Mouse (Mus musculus): ENCODE measurements around the gene Olfr898. TPM values are rescaled to one million over a fixed set of nuclear protein-coding genes. Genes with fewer than 3 reads are reported as not detected.

The Olfr898 gene
- not detected in 2 replicates for polyA plus RNA-seq (2014; fragmentation: Nextera tagmentation; extraction: Ambion mirVana)

GRCm38 (mm10) chr9:38348111-38348510 lies at the start of gene Olfr898:
Gene Olfr898, plus strand, starts transcription at chr9:38348411.
- no peak within 1 kb of the TSS for H3K4me2 ChIP-seq (ENCODE audit: low read length)
- no peak within 1 kb of the TSS for H3K4me3 ChIP-seq (ENCODE audit: low read depth, low read length)
- DNase-seq (ENCODE audit: low spot score) (no peak), ATAC-seq (replicated peaks; ENCODE audit: low FRiP score, low TSS enrichment, low read depth) (no peak)
- H3K9me3 ChIP-seq (ENCODE audit: control insufficient read depth, low read length), result no peaks in the 10 kb centered on the region
- no peaks in the 10 kb centered on the region for H3K4me1 ChIP-seq (replicated peaks; ENCODE audit: control insufficient read depth, insufficient read depth, low read length)
- 92% methylated on average over 4 of the region's 4 CpGs for WGBS
- no peak within 1 kb of the TSS for H3K27ac ChIP-seq (ENCODE audit: low read depth)
- H3K27me3 ChIP-seq (replicated peaks; ENCODE audit: control insufficient read depth, insufficient read depth, low read length), result no peaks in the 10 kb centered on the region
- no peak within 1 kb of the TSS for H3K9ac ChIP-seq (ENCODE audit: low read length)
- H3K36me3 ChIP-seq (ENCODE audit: control insufficient read depth, insufficient read depth, low read length), result no peaks in the 10 kb centered on the region

DNA sequence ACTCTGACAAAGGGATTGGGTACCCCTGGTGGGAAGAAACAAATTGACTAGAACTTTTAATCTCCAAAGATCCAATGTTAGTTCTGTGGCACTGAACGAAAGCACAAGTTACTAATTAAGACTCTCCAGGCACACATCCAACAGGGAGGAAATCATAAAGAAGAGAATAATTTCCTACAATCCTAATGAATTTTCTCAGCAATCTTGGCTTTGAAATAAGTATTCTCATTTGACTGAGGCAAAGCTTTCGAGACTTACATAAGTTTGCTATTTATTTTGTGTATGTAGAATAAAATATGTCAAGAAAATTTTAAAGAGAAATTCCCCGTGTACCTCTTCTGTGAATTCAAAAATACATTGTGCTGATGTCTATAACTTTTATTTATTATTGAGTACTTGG lies 19.5 kb upstream of the Olfr898 start, which contains the start of gene Olfr25:
Olfr25 (plus strand) TSS at position 301 of the 400 bp plus-strand sequence.
- no peaks in the 10 kb centered on the region for H3K9me3 ChIP-seq (ENCODE audit: control insufficient read depth, low read length)
- WGBS, result 79% methylated on average over 3 of the region's 3 CpGs
- H3K4me3 ChIP-seq (ENCODE audit: low read depth, low read length), result no peak within 1 kb of the TSS
- H3K4me1 ChIP-seq (replicated peaks; ENCODE audit: control insufficient read depth, insufficient read depth, low read length), result no peaks in the 10 kb centered on the region
- no peak within 1 kb of the TSS for H3K9ac ChIP-seq (ENCODE audit: low read length)
- ATAC-seq (replicated peaks; ENCODE audit: low FRiP score, low TSS enrichment, low read depth), result no peak
- no peaks in the 10 kb centered on the region for H3K36me3 ChIP-seq (ENCODE audit: control insufficient read depth, insufficient read depth, low read length)
- no peak within 1 kb of the TSS for H3K4me2 ChIP-seq (ENCODE audit: low read length)
- DNase-seq (ENCODE audit: low spot score), result no peak
- no peak within 1 kb of the TSS for H3K27ac ChIP-seq (ENCODE audit: low read depth)
- no peaks in the 10 kb centered on the region for H3K27me3 ChIP-seq (replicated peaks; ENCODE audit: control insufficient read depth, insufficient read depth, low read length)

DNA sequence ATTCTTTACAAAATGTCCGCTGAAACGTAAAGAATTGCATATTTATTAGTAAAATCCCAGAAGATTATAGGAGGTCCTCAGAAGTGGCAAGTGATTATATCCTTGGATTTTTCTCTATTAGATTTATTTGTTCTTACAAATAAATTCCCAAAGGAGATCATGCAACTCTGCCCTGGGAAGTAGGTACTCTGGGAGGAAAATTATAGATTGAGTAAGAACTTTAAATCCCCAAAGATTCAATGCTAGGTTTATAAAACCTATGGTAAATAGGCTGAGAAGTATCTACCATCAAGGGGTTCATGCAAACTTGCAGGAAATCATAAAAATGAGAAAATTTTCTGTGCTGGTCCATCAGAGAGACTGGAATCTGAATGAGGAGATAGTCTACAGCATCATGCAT lies 18.4 kb downstream of the Olfr898 start, which contains the start of gene Olfr250:
Olfr250 (plus strand) TSS at position 301 of the 400 bp plus-strand sequence.
- Histone ChIP-seq H3K9ac (ENCODE audit: low read length) (no peak within 1 kb of the TSS), H3K27me3 (replicated peaks; ENCODE audit: control insufficient read depth, insufficient read depth, low read length) (no peaks in the 10 kb centered on the region), H3K4me2 (ENCODE audit: low read length) (no peak within 1 kb of the TSS), H3K36me3 (ENCODE audit: control insufficient read depth, insufficient read depth, low read length) (no peaks in the 10 kb centered on the region), H3K27ac (ENCODE audit: low read depth) (no peak within 1 kb of the TSS), H3K4me1 (replicated peaks; ENCODE audit: control insufficient read depth, insufficient read depth, low read length) (no peaks in the 10 kb centered on the region), H3K9me3 (ENCODE audit: control insufficient read depth, low read length) (no peaks in the 10 kb centered on the region), H3K4me3 (ENCODE audit: low read depth, low read length) (no peak within 1 kb of the TSS)
- ATAC-seq (replicated peaks; ENCODE audit: low FRiP score, low TSS enrichment, low read depth) (no peak), DNase-seq (ENCODE audit: low spot score) (no peak)
- 97% methylated on average over 2 of the region's 2 CpGs for WGBS

GRCm38 (mm10) chr9:38376786-38377185 lies 28.6 kb downstream of the Olfr898 start, which contains the start of gene Olfr251:
Gene Olfr251, plus strand, starts transcription at chr9:38377086.
- no peaks in the 10 kb centered on the region for H3K36me3 ChIP-seq (ENCODE audit: control insufficient read depth, insufficient read depth, low read length)
- H3K9ac ChIP-seq (ENCODE audit: low read length), result no peak within 1 kb of the TSS
- WGBS, result 57% methylated on average over 2 of the region's 2 CpGs

GRCm38 (mm10) chr9:38401398-38401797 lies 53.2 kb downstream of the Olfr898 start, which contains the start of gene Olfr147:
Gene Olfr147, plus strand, starts transcription at chr9:38401698.
- Histone ChIP-seq H3K9me3 (ENCODE audit: control insufficient read depth, low read length) (no peaks in the 10 kb centered on the region), H3K27me3 (replicated peaks; ENCODE audit: control insufficient read depth, insufficient read depth, low read length) (no peaks in the 10 kb centered on the region), H3K27ac (ENCODE audit: low read depth) (no peak within 1 kb of the TSS), H3K4me1 (replicated peaks; ENCODE audit: control insufficient read depth, insufficient read depth, low read length) (no peaks in the 10 kb centered on the region), H3K4me3 (ENCODE audit: low read depth, low read length) (no peak within 1 kb of the TSS), H3K36me3 (ENCODE audit: control insufficient read depth, insufficient read depth, low read length) (no peaks in the 10 kb centered on the region), H3K4me2 (ENCODE audit: low read length) (no peak within 1 kb of the TSS), H3K9ac (ENCODE audit: low read length) (no peak within 1 kb of the TSS)
- ATAC-seq (replicated peaks; ENCODE audit: low FRiP score, low TSS enrichment, low read depth) (no peak), DNase-seq (ENCODE audit: low spot score) (no peak)
- WGBS, result 93% methylated on average over 1 of the region's 1 CpGs

More at GRCm38 (mm10) chr9:38376786-38377185, 28.6 kb downstream of the Olfr898 start, which contains the start of gene Olfr251:
- no peak within 1 kb of the TSS for H3K4me2 ChIP-seq (ENCODE audit: low read length)
- H3K4me1 ChIP-seq (replicated peaks; ENCODE audit: control insufficient read depth, insufficient read depth, low read length), result no peaks in the 10 kb centered on the region
- H3K27me3 ChIP-seq (replicated peaks; ENCODE audit: control insufficient read depth, insufficient read depth, low read length), result no peaks in the 10 kb centered on the region
- H3K27ac ChIP-seq (ENCODE audit: low read depth), result no peak within 1 kb of the TSS
- DNase-seq (ENCODE audit: low spot score) (no peak), ATAC-seq (replicated peaks; ENCODE audit: low FRiP score, low TSS enrichment, low read depth) (no peak)
- no peak within 1 kb of the TSS for H3K4me3 ChIP-seq (ENCODE audit: low read depth, low read length)
- H3K9me3 ChIP-seq (ENCODE audit: control insufficient read depth, low read length), result no peaks in the 10 kb centered on the region

Other genes with a start within 250 kb of the Olfr898 start
- gene Olfr888, start 240.3 kb upstream of the Olfr898 start, polyA plus RNA-seq (2014; fragmentation: Nextera tagmentation; extraction: Ambion mirVana), result not detected in 2 replicates
- 0.05 and 0.11 TPM in 2 replicates for gene Olfr889, start 233.2 kb upstream of the Olfr898 start, polyA plus RNA-seq (2014; fragmentation: Nextera tagmentation; extraction: Ambion mirVana)
- gene Olfr890, start 205.9 kb upstream of the Olfr898 start, polyA plus RNA-seq (2014; fragmentation: Nextera tagmentation; extraction: Ambion mirVana), result not detected in 2 replicates
- gene Olfr891, start 167.6 kb upstream of the Olfr898 start, polyA plus RNA-seq (2014; fragmentation: Nextera tagmentation; extraction: Ambion mirVana), result not detected in 2 replicates
- not detected in 2 replicates for gene Olfr893, start 140.0 kb upstream of the Olfr898 start, polyA plus RNA-seq (2014; fragmentation: Nextera tagmentation; extraction: Ambion mirVana)
- gene Olfr894, start 130.4 kb upstream of the Olfr898 start, polyA plus RNA-seq (2014; fragmentation: Nextera tagmentation; extraction: Ambion mirVana), result not detected in 2 replicates
- gene Olfr143, start 95.6 kb upstream of the Olfr898 start, polyA plus RNA-seq (2014; fragmentation: Nextera tagmentation; extraction: Ambion mirVana), result not detected in 2 replicates
- gene Olfr895, start 80.6 kb upstream of the Olfr898 start, polyA plus RNA-seq (2014; fragmentation: Nextera tagmentation; extraction: Ambion mirVana), result not detected in 2 replicates
- not detected in 2 replicates for gene Olfr896-ps1, start 57.3 kb upstream of the Olfr898 start, polyA plus RNA-seq (2014; fragmentation: Nextera tagmentation; extraction: Ambion mirVana)
- gene Olfr25, start 19.4 kb upstream of the Olfr898 start, polyA plus RNA-seq (2014; fragmentation: Nextera tagmentation; extraction: Ambion mirVana), result not detected in 2 replicates
- gene Olfr250, start 18.5 kb downstream of the Olfr898 start, polyA plus RNA-seq (2014; fragmentation: Nextera tagmentation; extraction: Ambion mirVana), result not detected in 2 replicates
- not detected in 2 replicates for gene Olfr251, start 28.7 kb downstream of the Olfr898 start, polyA plus RNA-seq (2014; fragmentation: Nextera tagmentation; extraction: Ambion mirVana)
- gene Olfr147, start 53.3 kb downstream of the Olfr898 start, polyA plus RNA-seq (2014; fragmentation: Nextera tagmentation; extraction: Ambion mirVana), result not detected in 2 replicates
- not detected in 2 replicates for gene Olfr901, start 81.0 kb downstream of the Olfr898 start, polyA plus RNA-seq (2014; fragmentation: Nextera tagmentation; extraction: Ambion mirVana)
- gene Olfr902, start 99.2 kb downstream of the Olfr898 start, polyA plus RNA-seq (2014; fragmentation: Nextera tagmentation; extraction: Ambion mirVana), result not detected in 2 replicates
- not detected in 2 replicates for gene Olfr904, start 114.7 kb downstream of the Olfr898 start, polyA plus RNA-seq (2014; fragmentation: Nextera tagmentation; extraction: Ambion mirVana)
- gene Olfr905, start 122.7 kb downstream of the Olfr898 start, polyA plus RNA-seq (2014; fragmentation: Nextera tagmentation; extraction: Ambion mirVana), result not detected in 2 replicates
- not detected in 2 replicates for gene Olfr906, start 138.7 kb downstream of the Olfr898 start, polyA plus RNA-seq (2014; fragmentation: Nextera tagmentation; extraction: Ambion mirVana)
- not detected in 2 replicates for gene Olfr907, start 147.4 kb downstream of the Olfr898 start, polyA plus RNA-seq (2014; fragmentation: Nextera tagmentation; extraction: Ambion mirVana)
- gene Olfr911-ps1, start 173.2 kb downstream of the Olfr898 start, polyA plus RNA-seq (2014; fragmentation: Nextera tagmentation; extraction: Ambion mirVana), result not detected in 2 replicates
- gene Olfr910, start 189.4 kb downstream of the Olfr898 start, polyA plus RNA-seq (2014; fragmentation: Nextera tagmentation; extraction: Ambion mirVana), result not detected in 2 replicates
- not detected in 2 replicates for gene Olfr912, start 231.8 kb downstream of the Olfr898 start, polyA plus RNA-seq (2014; fragmentation: Nextera tagmentation; extraction: Ambion mirVana)
- not detected in 2 replicates for gene Olfr913, start 244.3 kb downstream of the Olfr898 start, polyA plus RNA-seq (2014; fragmentation: Nextera tagmentation; extraction: Ambion mirVana)

All from intestine, embryonic 14.5 days (tissue).